Mouse (Mus musculus): ENCODE data around the gene Gm4858. TPM values are rescaled to one million over a fixed set of nuclear protein-coding genes. Genes with fewer than 3 reads are reported as not detected.
"Not testable (repeated sequence)": the region's sequence is repeated elsewhere in the genome, so short reads cannot be mapped to it uniquely, and the experiment has no call there.

Gene Gm4858
- polyA plus RNA-seq (2014; fragmentation: Nextera tagmentation; extraction: Ambion mirVana): not detected in 2 replicates

- not testable (repeated sequence) for H3K9ac ChIP-seq (ENCODE audit: low read length)
Observed at GRCm38 (mm10) chr3:93068523-93068922, at the start of gene Gm4858. Gm4858 (plus strand) TSS chr3:93068823.

GRCm38 (mm10) chr3:93018960-93019359 lies 49.7 kb upstream of the Gm4858 start, which contains the start of gene Lce1m:
Lce1m (minus strand) TSS chr3:93019060.
- no peaks in the 10 kb centered on the region for H3K9me3 ChIP-seq (ENCODE audit: control insufficient read depth, low read length)
- H3K4me2 ChIP-seq (ENCODE audit: low read length): no peak within 1 kb of the TSS
- H3K27ac ChIP-seq (replicated peaks in 1 of 2; ENCODE audit: control insufficient read depth in 1 of 2, insufficient read depth in 1 of 2, low read depth in 2 of 2, low read length in 2 of 2): no peak within 1 kb of the TSS
- H3K9ac ChIP-seq (ENCODE audit: low read length): no peak within 1 kb of the TSS
- no peak for ATAC-seq (ENCODE audit: insufficient number of reproducible peaks, insufficient read depth, low FRiP score, low read depth)
- H3K4me3 ChIP-seq (ENCODE audit: control insufficient read depth in 1 of 2, insufficient read depth in 1 of 2, low read depth in 1 of 2, low read length in 2 of 2): no peak within 1 kb of the TSS
- H3K36me3 ChIP-seq (ENCODE audit: control insufficient read depth, insufficient read depth, low read length): no peaks in the 10 kb centered on the region
- 82% methylated on average over 2 of the region's 2 CpGs for WGBS
- H3K4me1 ChIP-seq (ENCODE audit: control insufficient read depth in 2 of 2, insufficient read depth in 2 of 2, low read length in 2 of 2): no peaks in the 10 kb centered on the region
- no peaks in the 10 kb centered on the region for H3K27me3 ChIP-seq (ENCODE audit: control insufficient read depth, insufficient read depth, low read length)

More at GRCm38 (mm10) chr3:93068523-93068922, at the start of gene Gm4858:
- not testable (repeated sequence) for H3K4me1 ChIP-seq (ENCODE audit: control insufficient read depth in 2 of 2, insufficient read depth in 2 of 2, low read length in 2 of 2); H3K27ac ChIP-seq (replicated peaks in 1 of 2; ENCODE audit: control insufficient read depth in 1 of 2, insufficient read depth in 1 of 2, low read depth in 2 of 2, low read length in 2 of 2); H3K27me3 ChIP-seq (ENCODE audit: control insufficient read depth, insufficient read depth, low read length); ATAC-seq (ENCODE audit: insufficient number of reproducible peaks, insufficient read depth, low FRiP score, low read depth); H3K4me3 ChIP-seq (ENCODE audit: control insufficient read depth in 1 of 2, insufficient read depth in 1 of 2, low read depth in 1 of 2, low read length in 2 of 2); H3K9me3 ChIP-seq (ENCODE audit: control insufficient read depth, low read length); H3K4me2 ChIP-seq (ENCODE audit: low read length); H3K36me3 ChIP-seq (ENCODE audit: control insufficient read depth, insufficient read depth, low read length)

- no peak overlapping the region for H3K4me2 ChIP-seq (ENCODE audit: low read length)
- H3K9ac ChIP-seq (ENCODE audit: low read length): no peak overlapping the region
- no peaks in the 10 kb centered on the region for H3K36me3 ChIP-seq (ENCODE audit: control insufficient read depth, insufficient read depth, low read length)
- ATAC-seq (ENCODE audit: insufficient number of reproducible peaks, insufficient read depth, low FRiP score, low read depth): no peak
- WGBS: 88% methylated on average over 1 of the region's 1 CpGs
- H3K27me3 ChIP-seq (ENCODE audit: control insufficient read depth, insufficient read depth, low read length): no peaks in the 10 kb centered on the region
- H3K9me3 ChIP-seq (ENCODE audit: control insufficient read depth, low read length): no peaks in the 10 kb centered on the region
- no peak overlapping the region for H3K27ac ChIP-seq (replicated peaks in 1 of 2; ENCODE audit: control insufficient read depth in 1 of 2, insufficient read depth in 1 of 2, low read depth in 2 of 2, low read length in 2 of 2)
- no peak overlapping the region for H3K4me3 ChIP-seq (ENCODE audit: control insufficient read depth in 1 of 2, insufficient read depth in 1 of 2, low read depth in 1 of 2, low read length in 2 of 2)
- peaks cover 0 to 2% of the 10 kb centered on the region in 2 experiments; a peak in 1 of 4 replicates for H3K4me1 ChIP-seq (ENCODE audit: control insufficient read depth in 2 of 2, insufficient read depth in 2 of 2, low read length in 2 of 2)
Observed at GRCm38 (mm10) chr3:93021171-93021570, 47.5 kb upstream of the Gm4858 start.

DNA sequence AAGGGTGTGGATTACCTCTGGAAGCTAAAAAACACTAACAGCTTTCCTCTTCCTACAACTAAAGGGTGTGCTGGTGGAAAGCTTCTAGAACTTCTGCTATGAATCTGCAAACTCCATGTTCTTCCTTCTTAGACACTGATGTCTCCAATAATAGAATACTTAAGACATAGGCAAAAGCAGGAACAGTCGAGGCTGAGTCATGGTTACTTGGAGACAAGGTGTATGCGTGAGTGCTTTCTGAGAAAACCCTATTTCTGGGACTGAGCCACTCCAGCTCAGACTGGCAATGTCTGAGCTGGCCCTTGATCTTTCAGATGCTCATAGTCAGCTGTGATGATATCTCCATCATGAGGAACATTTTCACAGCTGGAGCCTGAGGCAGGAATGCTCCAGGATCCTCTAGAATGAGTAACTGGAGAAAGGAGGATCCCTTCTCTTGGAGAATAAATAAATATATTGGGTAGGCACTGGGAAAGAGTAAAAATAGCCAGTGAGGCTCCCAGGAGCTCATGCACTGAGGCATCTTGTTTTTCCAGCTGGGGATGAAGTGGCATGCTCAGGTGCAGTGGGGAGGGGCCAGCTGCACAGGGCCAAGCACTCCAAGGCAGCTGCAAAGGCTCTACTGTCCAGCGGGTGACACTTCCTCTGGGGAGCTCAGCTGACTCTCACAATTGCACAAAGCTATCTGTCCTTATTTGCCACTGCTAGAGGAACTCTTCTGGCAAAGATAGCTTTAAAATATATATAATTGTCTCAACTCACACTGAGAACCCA lies 45.0 kb upstream of the Gm4858 start:
- H3K36me3 ChIP-seq (ENCODE audit: control insufficient read depth, insufficient read depth, low read length): no peaks in the 10 kb centered on the region
- H3K27ac ChIP-seq (replicated peaks in 1 of 2; ENCODE audit: control insufficient read depth in 1 of 2, insufficient read depth in 1 of 2, low read depth in 2 of 2, low read length in 2 of 2): no peak overlapping the region
- no peak overlapping the region for H3K4me2 ChIP-seq (ENCODE audit: low read length)
- no peaks in the 10 kb centered on the region for H3K27me3 ChIP-seq (ENCODE audit: control insufficient read depth, insufficient read depth, low read length)
- peaks cover 0 to 2% of the 10 kb centered on the region in 2 experiments; a peak in 1 of 4 replicates for H3K4me1 ChIP-seq (ENCODE audit: control insufficient read depth in 2 of 2, insufficient read depth in 2 of 2, low read length in 2 of 2)
- no peak for ATAC-seq (ENCODE audit: insufficient number of reproducible peaks, insufficient read depth, low FRiP score, low read depth)
- H3K9me3 ChIP-seq (ENCODE audit: control insufficient read depth, low read length): no peaks in the 10 kb centered on the region
- 61% methylated on average over 3 of the region's 3 CpGs for WGBS
- no peak overlapping the region for H3K4me3 ChIP-seq (ENCODE audit: control insufficient read depth in 1 of 2, insufficient read depth in 1 of 2, low read depth in 1 of 2, low read length in 2 of 2)
- no peak overlapping the region for H3K9ac ChIP-seq (ENCODE audit: low read length)

GRCm38 (mm10) chr3:93025486-93025885 lies 43.1 kb upstream of the Gm4858 start:
- Histone ChIP-seq H3K4me3 (ENCODE audit: control insufficient read depth in 1 of 2, insufficient read depth in 1 of 2, low read depth in 1 of 2, low read length in 2 of 2) (no peak overlapping the region), H3K27me3 (ENCODE audit: control insufficient read depth, insufficient read depth, low read length) (no peaks in the 10 kb centered on the region), H3K9me3 (ENCODE audit: control insufficient read depth, low read length) (no peaks in the 10 kb centered on the region), H3K4me2 (ENCODE audit: low read length) (no peak overlapping the region), H3K36me3 (ENCODE audit: control insufficient read depth, insufficient read depth, low read length) (no peaks in the 10 kb centered on the region), H3K9ac (ENCODE audit: low read length) (no peak overlapping the region), H3K27ac (replicated peaks in 1 of 2; ENCODE audit: control insufficient read depth in 1 of 2, insufficient read depth in 1 of 2, low read depth in 2 of 2, low read length in 2 of 2) (no peak overlapping the region), H3K4me1 (ENCODE audit: control insufficient read depth in 2 of 2, insufficient read depth in 2 of 2, low read length in 2 of 2) (peaks cover 0 to 2% of the 10 kb centered on the region in 2 experiments; a peak in 1 of 4 replicates)
- 39% methylated on average over 2 of the region's 2 CpGs for WGBS
- no peak for ATAC-seq (ENCODE audit: insufficient number of reproducible peaks, insufficient read depth, low FRiP score, low read depth)

GRCm38 (mm10) chr3:93031450-93031849 lies 37.2 kb upstream of the Gm4858 start:
- no peak overlapping the region for H3K27ac ChIP-seq (replicated peaks in 1 of 2; ENCODE audit: control insufficient read depth in 1 of 2, insufficient read depth in 1 of 2, low read depth in 2 of 2, low read length in 2 of 2)
- H3K9ac ChIP-seq (ENCODE audit: low read length): no peak overlapping the region
- no peaks in the 10 kb centered on the region for H3K36me3 ChIP-seq (ENCODE audit: control insufficient read depth, insufficient read depth, low read length)
- 45% methylated on average over 5 of the region's 5 CpGs for WGBS
- H3K27me3 ChIP-seq (ENCODE audit: control insufficient read depth, insufficient read depth, low read length): no peaks in the 10 kb centered on the region
- H3K4me2 ChIP-seq (ENCODE audit: low read length): no peak overlapping the region
- no peak overlapping the region for H3K4me3 ChIP-seq (ENCODE audit: control insufficient read depth in 1 of 2, insufficient read depth in 1 of 2, low read depth in 1 of 2, low read length in 2 of 2)
- no peaks in the 10 kb centered on the region for H3K4me1 ChIP-seq (ENCODE audit: control insufficient read depth in 2 of 2, insufficient read depth in 2 of 2, low read length in 2 of 2)
- no peaks in the 10 kb centered on the region for H3K9me3 ChIP-seq (ENCODE audit: control insufficient read depth, low read length)
- ATAC-seq (ENCODE audit: insufficient number of reproducible peaks, insufficient read depth, low FRiP score, low read depth): no peak

- 79% methylated on average over 1 of the region's 1 CpGs for WGBS
- ATAC-seq (ENCODE audit: insufficient number of reproducible peaks, insufficient read depth, low FRiP score, low read depth): no peak
Observed at GRCm38 (mm10) chr3:93050182-93050581, 18.4 kb upstream of the Gm4858 start.

More at GRCm38 (mm10) chr3:93050182-93050581, 18.4 kb upstream of the Gm4858 start:
- H3K36me3 ChIP-seq (ENCODE audit: control insufficient read depth, insufficient read depth, low read length): no peaks in the 10 kb centered on the region
- H3K9ac ChIP-seq (ENCODE audit: low read length): no peak overlapping the region
- no peak overlapping the region for H3K4me2 ChIP-seq (ENCODE audit: low read length)
- no peaks in the 10 kb centered on the region for H3K4me1 ChIP-seq (ENCODE audit: control insufficient read depth in 2 of 2, insufficient read depth in 2 of 2, low read length in 2 of 2)
- no peak overlapping the region for H3K27ac ChIP-seq (replicated peaks in 1 of 2; ENCODE audit: control insufficient read depth in 1 of 2, insufficient read depth in 1 of 2, low read depth in 2 of 2, low read length in 2 of 2)
- no peak overlapping the region for H3K4me3 ChIP-seq (ENCODE audit: control insufficient read depth in 1 of 2, insufficient read depth in 1 of 2, low read depth in 1 of 2, low read length in 2 of 2)
- no peaks in the 10 kb centered on the region for H3K9me3 ChIP-seq (ENCODE audit: control insufficient read depth, low read length)
- no peaks in the 10 kb centered on the region for H3K27me3 ChIP-seq (ENCODE audit: control insufficient read depth, insufficient read depth, low read length)
